Mouse (Mus musculus) neural tube, embryonic 13.5 days (tissue): ENCODE data around the gene Nuak1. TPM values are rescaled to one million over a fixed set of nuclear protein-coding genes. Genes with fewer than 3 reads are reported as not detected.

Source experiments
- ATAC-seq: fragments of 200-750 bp; cut with Nextera tagmentation; 2 replicates; pipeline ENCODE4 v1.8.0; 2017; ENCODE audit warnings: low read depth, mild to moderate bottlenecking, moderate TSS enrichment, moderate library complexity
- H3K27ac ChIP-seq: fragments of 300-500 bp; sonication (generic); replicated peaks from 2 replicates; pipeline ENCODE4 v1.5.1; 2015; ENCODE audit warnings: moderate library complexity, mild to moderate bottlenecking, inconsistent platforms
- H3K27me3 ChIP-seq: fragments of 300-500 bp; sonication (generic); 2 replicates; pipeline ENCODE4 v1.6.1; 2015; ENCODE audit warnings: mild to moderate bottlenecking, inconsistent platforms
- H3K36me3 ChIP-seq: fragments of 300-500 bp; sonication (generic); 2 replicates; pipeline ENCODE4 v1.6.1; 2015; ENCODE audit warnings: mild to moderate bottlenecking, inconsistent platforms
- H3K4me1 ChIP-seq: fragments of 300-500 bp; sonication (generic); replicated peaks from 2 replicates; pipeline ENCODE4 v1.6.1; 2015; ENCODE audit warnings: inconsistent platforms
- H3K4me2 ChIP-seq: fragments of 300-500 bp; sonication (generic); 2 replicates; pipeline ENCODE4 v1.6.1; 2015; ENCODE audit warnings: inconsistent platforms, mild to moderate bottlenecking, moderate library complexity
- H3K4me3 ChIP-seq: fragments of 300-500 bp; sonication (generic); 2 replicates; pipeline ENCODE4 v1.5.1; 2015; ENCODE audit warnings: mild to moderate bottlenecking, inconsistent platforms
- H3K9ac ChIP-seq: fragments of 300-500 bp; sonication (generic); 2 replicates; pipeline ENCODE4 v1.6.1; 2015; ENCODE audit warnings: moderate library complexity, mild to moderate bottlenecking, inconsistent platforms
- H3K9me3 ChIP-seq: fragments of 300-500 bp; sonication (generic); 2 replicates; pipeline ENCODE4 v1.6.1; 2016; ENCODE audit warnings: inconsistent platforms
- WGBS: fragments of 180-500 bp; shearing (Covaris S2); methylation state at CpG from one replicate; pipeline ENCODE4 v1.1.7; 2015; 5-methylcytosine and 5-hydroxymethylcytosine counted together
- polyA plus RNA-seq: library from polyadenylated mRNA; unstranded; fragments of >200 nt; fragmentation: Nextera tagmentation; extraction: Ambion mirVana; gene quantifications from 2 replicates; pipeline ENCODE4 v1.2.1, GENCODE M21; 2015

The Nuak1 gene
- polyA plus RNA-seq, 1 experiment from 2014 or later: 5.7 TPM

GRCm38 (mm10) chr10:84345730-84346129, 94.7 kb downstream of the Nuak1 start:
- H3K9me3 ChIP-seq: no peaks in the 10 kb centered on the region
- no peaks in the 10 kb centered on the region for H3K27me3 ChIP-seq
- no peak overlapping the region for H3K4me2 ChIP-seq
- H3K4me3 ChIP-seq: no peak overlapping the region
- no peak overlapping the region for H3K27ac ChIP-seq
- WGBS: 72% methylated on average over 5 of the region's 5 CpGs
- H3K4me1 ChIP-seq: no peaks in the 10 kb centered on the region
- ATAC-seq: no peak
- no peaks in the 10 kb centered on the region for H3K36me3 ChIP-seq
- no peak overlapping the region for H3K9ac ChIP-seq

- Histone ChIP-seq H3K27ac (no peak overlapping the region), H3K9me3 (no peaks in the 10 kb centered on the region), H3K4me2 (no peak overlapping the region), H3K4me3 (no peak overlapping the region), H3K27me3 (no peaks in the 10 kb centered on the region), H3K4me1 (no peaks in the 10 kb centered on the region), H3K9ac (no peak overlapping the region), H3K36me3 (no peaks in the 10 kb centered on the region)
- 84% methylated on average over 2 of the region's 2 CpGs for WGBS
- no peak for ATAC-seq
Measured at GRCm38 (mm10) chr10:84343536-84343935, 96.9 kb downstream of the Nuak1 start.

GRCm38 (mm10) chr10:84339456-84339855, 100.9 kb downstream of the Nuak1 start:
- Histone ChIP-seq H3K27ac (no peak overlapping the region), H3K4me3 (no peak overlapping the region), H3K4me2 (no peak overlapping the region), H3K36me3 (no peaks in the 10 kb centered on the region), H3K27me3 (no peaks in the 10 kb centered on the region), H3K9ac (no peak overlapping the region), H3K9me3 (no peaks in the 10 kb centered on the region), H3K4me1 (no peaks in the 10 kb centered on the region)
- no peak for ATAC-seq
- WGBS: 73% methylated on average over 4 of the region's 4 CpGs

GRCm38 (mm10) chr10:84338752-84339151, 101.6 kb downstream of the Nuak1 start:
- no peaks in the 10 kb centered on the region for H3K9me3 ChIP-seq
- H3K4me3 ChIP-seq: no peak overlapping the region
- ATAC-seq: no peak
- H3K27ac ChIP-seq: no peak overlapping the region
- 82% methylated on average over 3 of the region's 3 CpGs for WGBS
- no peak overlapping the region for H3K4me2 ChIP-seq
- H3K27me3 ChIP-seq: no peaks in the 10 kb centered on the region
- no peaks in the 10 kb centered on the region for H3K36me3 ChIP-seq
- H3K9ac ChIP-seq: no peak overlapping the region
- H3K4me1 ChIP-seq: no peaks in the 10 kb centered on the region

GRCm38 (mm10) chr10:84335441-84335840, 105.0 kb downstream of the Nuak1 start:
- 84% methylated on average over 4 of the region's 4 CpGs for WGBS
- no peak overlapping the region for H3K4me2 ChIP-seq
- no peaks in the 10 kb centered on the region for H3K27me3 ChIP-seq
- H3K36me3 ChIP-seq: no peaks in the 10 kb centered on the region
- H3K9ac ChIP-seq: no peak overlapping the region
- no peaks in the 10 kb centered on the region for H3K4me1 ChIP-seq
- no peaks in the 10 kb centered on the region for H3K9me3 ChIP-seq
- ATAC-seq: no peak
- no peak overlapping the region for H3K4me3 ChIP-seq
- H3K27ac ChIP-seq: no peak overlapping the region

GRCm38 (mm10) chr10:84329822-84330221, 110.6 kb downstream of the Nuak1 start:
- H3K4me1 ChIP-seq: no peaks in the 10 kb centered on the region
- H3K9me3 ChIP-seq: no peaks in the 10 kb centered on the region
- no peak for ATAC-seq
- no peak overlapping the region for H3K4me2 ChIP-seq
- 90% methylated on average over 7 of the region's 7 CpGs for WGBS
- H3K27ac ChIP-seq: no peak overlapping the region
- H3K27me3 ChIP-seq: no peaks in the 10 kb centered on the region
- H3K36me3 ChIP-seq: no peaks in the 10 kb centered on the region
- H3K9ac ChIP-seq: no peak overlapping the region
- H3K4me3 ChIP-seq: no peak overlapping the region

GRCm38 (mm10) chr10:84329336-84329735, 111.1 kb downstream of the Nuak1 start:
- no peak for ATAC-seq
- Histone ChIP-seq H3K27ac (no peak overlapping the region), H3K4me2 (no peak overlapping the region), H3K36me3 (no peaks in the 10 kb centered on the region), H3K9me3 (no peaks in the 10 kb centered on the region), H3K27me3 (no peaks in the 10 kb centered on the region), H3K9ac (no peak overlapping the region), H3K4me3 (no peak overlapping the region), H3K4me1 (no peaks in the 10 kb centered on the region)
- 77% methylated on average over 5 of the region's 5 CpGs for WGBS

GRCm38 (mm10) chr10:84324018-84324417, 116.4 kb downstream of the Nuak1 start:
- ATAC-seq: no peak
- 68% methylated on average over 6 of the region's 6 CpGs for WGBS
- H3K9ac ChIP-seq: no peak overlapping the region

More at GRCm38 (mm10) chr10:84324018-84324417, 116.4 kb downstream of the Nuak1 start:
- H3K4me3 ChIP-seq: no peak overlapping the region
- no peak overlapping the region for H3K27ac ChIP-seq
- H3K4me1 ChIP-seq: no peaks in the 10 kb centered on the region
- no peaks in the 10 kb centered on the region for H3K9me3 ChIP-seq
- no peaks in the 10 kb centered on the region for H3K36me3 ChIP-seq
- no peaks in the 10 kb centered on the region for H3K27me3 ChIP-seq
- H3K4me2 ChIP-seq: no peak overlapping the region

Other genes with a start within 250 kb of the Nuak1 start
- 64.0 and 65.9 TPM in 2 replicates for gene Ckap4, start 93.5 kb upstream of the Nuak1 start, polyA plus RNA-seq
- 30.2 and 34.1 TPM in 2 replicates for gene Tcp11l2, start 136.0 kb upstream of the Nuak1 start, polyA plus RNA-seq
- gene Polr3b, start 181.7 kb upstream of the Nuak1 start, polyA plus RNA-seq: 15.7 and 16.2 TPM in 2 replicates